Mouse (Mus musculus): ENCODE measurements around the gene Krtap16-3.

Gene Krtap16-3

GRCm38 (mm10) chr16:88962773-88963172, at the start of gene Krtap16-3:
Gene Krtap16-3 (minus strand): TSS chr16:88962873.
- DNase-seq, result no peak

DNA sequence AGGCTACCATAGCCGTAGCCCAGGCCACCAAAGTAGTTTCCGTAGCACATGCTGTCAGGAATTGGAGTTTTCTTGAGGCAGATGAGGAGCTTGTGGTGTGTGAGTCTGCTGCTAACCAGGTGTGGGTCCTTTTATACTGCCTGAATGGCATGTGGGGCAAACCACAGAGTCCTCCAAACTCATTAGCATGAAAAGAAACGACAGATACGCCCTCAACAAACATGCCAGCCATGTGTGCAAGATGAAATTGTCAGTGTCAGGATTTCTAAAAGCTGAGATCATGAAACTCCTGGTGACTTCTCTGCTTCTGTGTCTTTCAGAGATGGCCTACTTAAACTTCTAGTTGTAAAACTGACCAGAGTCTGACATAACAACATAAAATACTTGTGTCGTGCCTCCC, 48.0 kb upstream of the Krtap16-3 start, which contains the start of gene Krtap22-2:
Gene Krtap22-2, minus strand, starts transcription at position 101 of the 400 bp plus-strand sequence.
- no peak for DNase-seq

- peak; percentile 11 to 16 for DNase-seq
Observed at GRCm38 (mm10) chr16:88941106-88941505, 21.6 kb downstream of the Krtap16-3 start.

GRCm38 (mm10) chr16:88938252-88938651, 24.4 kb downstream of the Krtap16-3 start:
- peak; percentile 5 to 14 for DNase-seq

DNA sequence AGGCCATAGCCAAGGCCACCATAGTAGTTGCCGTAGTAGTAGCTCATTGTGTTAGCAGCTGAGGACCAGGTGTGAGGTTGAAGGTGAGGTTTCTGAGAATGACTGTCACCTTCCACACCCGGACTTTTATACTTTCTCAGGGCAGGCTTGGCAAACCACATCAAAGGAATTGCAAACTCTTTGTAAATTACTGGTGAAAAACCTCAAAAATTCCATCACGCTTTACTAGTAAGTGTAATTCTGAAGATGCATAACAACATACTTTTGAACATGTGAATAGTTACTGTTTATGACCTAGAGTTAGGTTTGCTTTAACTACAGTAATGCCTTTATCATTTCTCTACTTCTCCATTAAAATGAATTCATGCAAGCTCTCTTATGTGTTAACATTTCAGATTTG, 30.5 kb downstream of the Krtap16-3 start, which contains the start of gene Krtap19-9b:
Gene Krtap19-9b, minus strand, starts transcription at position 101 of the 400 bp plus-strand sequence.
- DNase-seq, result no peak

Measured in cerebellum, postnatal 14 days (tissue).